Mouse (Mus musculus): ENCODE data around the gene Pinlyp. TPM values are rescaled to one million over a fixed set of nuclear protein-coding genes. Genes with fewer than 3 reads are reported as not detected.
"Not testable (repeated sequence)": the region's sequence is repeated elsewhere in the genome, so short reads cannot be mapped to it uniquely, and the experiment has no call there.

Pinlyp gene
- total and polyA plus RNA-seq, 2 experiments, result not detected

DNA sequence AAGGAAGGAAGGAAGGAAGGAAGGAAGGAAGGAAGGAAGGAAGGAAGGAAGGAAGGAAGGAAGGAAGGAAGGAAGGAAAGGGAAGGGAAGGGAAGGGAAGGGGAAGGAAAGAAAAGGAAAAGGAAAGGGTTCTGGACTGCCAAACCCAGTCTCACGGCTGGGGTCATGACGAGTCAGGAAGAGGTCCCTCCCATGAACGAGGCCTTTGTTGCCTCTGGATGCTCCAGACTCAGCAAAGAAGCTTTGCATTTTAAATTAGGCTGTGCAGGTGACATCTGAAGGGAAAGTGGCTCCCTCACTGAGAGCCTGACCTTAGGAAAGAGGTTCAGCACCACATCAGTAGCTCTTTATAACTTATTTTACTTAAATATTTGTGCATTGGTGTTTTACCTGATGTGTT lies 26.8 kb downstream of the Pinlyp start:
- WGBS, result 66% methylated on average over 3 of the region's 3 CpGs
- Histone ChIP-seq H3K4me1 (ENCODE audit: control insufficient read depth, insufficient read depth, low read length) (no peaks in the 10 kb centered on the region), H3K36me3 (ENCODE audit: control insufficient read depth, insufficient read depth, low read length) (no peaks in the 10 kb centered on the region), H3K27ac (replicated peaks; ENCODE audit: insufficient read depth, low read depth, low read length) (no peak overlapping the region), H3K79me2 (ENCODE audit: control insufficient read depth, insufficient read depth, low read length) (no peaks in the 10 kb centered on the region), H3K9ac (ENCODE audit: low read depth, low read length) (no peak overlapping the region), H3K27me3 (ENCODE audit: control insufficient read depth, insufficient read depth, low read length) (no peaks in the 10 kb centered on the region), H3K4me3 (ENCODE audit: insufficient read depth, low read depth, low read length) (no peak overlapping the region)
- DNase-seq (ENCODE audit: extremely low read depth, low read depth, low spot score), result no peak
- TF ChIP-seq CTCF (IDR thresholded peaks at IDR 0.05; ENCODE audit: low read depth, low read length) (no peak), POLR2A (IDR thresholded peaks at IDR 0.05; ENCODE audit: extremely low read depth, insufficient read depth, low read length) (no peak)

DNA sequence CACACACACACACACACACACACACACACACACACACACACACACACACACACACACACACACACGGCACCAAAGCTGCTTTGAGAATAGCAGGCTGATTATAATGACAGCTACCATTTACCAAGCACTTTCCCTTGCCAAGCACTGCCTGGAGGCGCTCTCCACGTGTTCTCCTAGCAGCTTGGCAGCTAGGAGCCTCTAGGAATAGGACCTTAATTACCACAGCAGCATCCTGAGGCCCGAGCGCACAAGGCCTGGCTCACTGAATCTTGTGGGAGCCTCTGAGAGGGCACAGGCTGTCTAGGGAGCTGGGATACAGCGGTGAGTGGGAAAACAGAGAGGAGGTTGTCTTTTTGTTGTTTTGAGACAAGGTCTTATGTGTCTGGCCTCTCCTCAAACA lies 28.3 kb downstream of the Pinlyp start:
- Histone ChIP-seq H3K27ac (replicated peaks; ENCODE audit: insufficient read depth, low read depth, low read length) (no peak overlapping the region), H3K79me2 (ENCODE audit: control insufficient read depth, insufficient read depth, low read length) (no peaks in the 10 kb centered on the region), H3K36me3 (ENCODE audit: control insufficient read depth, insufficient read depth, low read length) (no peaks in the 10 kb centered on the region), H3K9ac (ENCODE audit: low read depth, low read length) (no peak overlapping the region), H3K27me3 (ENCODE audit: control insufficient read depth, insufficient read depth, low read length) (no peaks in the 10 kb centered on the region), H3K4me1 (ENCODE audit: control insufficient read depth, insufficient read depth, low read length) (no peaks in the 10 kb centered on the region), H3K4me3 (ENCODE audit: insufficient read depth, low read depth, low read length) (no peak overlapping the region)
- DNase-seq (ENCODE audit: extremely low read depth, low read depth, low spot score), result no peak
- 79% methylated on average over 6 of the region's 6 CpGs for WGBS
- TF ChIP-seq POLR2A (IDR thresholded peaks at IDR 0.05; ENCODE audit: extremely low read depth, insufficient read depth, low read length), result no peak
- TF ChIP-seq CTCF (IDR thresholded peaks at IDR 0.05; ENCODE audit: low read depth, low read length), result no peak

DNA sequence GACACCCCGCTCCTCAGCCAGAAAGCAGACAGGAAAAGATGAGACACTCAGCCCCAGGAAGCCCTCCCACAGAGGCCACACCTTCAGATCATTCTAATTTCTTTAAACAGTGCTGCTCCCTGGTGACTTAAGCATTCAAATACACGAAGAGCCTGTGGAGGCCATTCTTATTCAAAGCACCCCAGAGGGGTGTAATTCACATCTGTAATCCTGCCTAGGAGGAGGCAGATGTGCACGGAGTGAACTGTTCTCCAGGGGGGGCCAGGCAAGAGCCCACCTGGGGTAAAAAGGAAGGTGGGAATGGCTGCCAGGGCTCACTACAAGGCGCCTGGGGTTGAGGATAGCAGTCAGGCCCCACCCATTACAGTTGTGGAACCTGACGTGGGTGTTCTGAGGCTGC lies 28.8 kb downstream of the Pinlyp start:
- Histone ChIP-seq H3K27ac (replicated peaks; ENCODE audit: insufficient read depth, low read depth, low read length) (no peak overlapping the region), H3K4me3 (ENCODE audit: insufficient read depth, low read depth, low read length) (no peak overlapping the region), H3K36me3 (ENCODE audit: control insufficient read depth, insufficient read depth, low read length) (no peaks in the 10 kb centered on the region), H3K79me2 (ENCODE audit: control insufficient read depth, insufficient read depth, low read length) (no peaks in the 10 kb centered on the region), H3K27me3 (ENCODE audit: control insufficient read depth, insufficient read depth, low read length) (no peaks in the 10 kb centered on the region), H3K9ac (ENCODE audit: low read depth, low read length) (no peak overlapping the region), H3K4me1 (ENCODE audit: control insufficient read depth, insufficient read depth, low read length) (no peaks in the 10 kb centered on the region)
- WGBS, result 81% methylated on average over 5 of the region's 5 CpGs
- no peak for DNase-seq (ENCODE audit: extremely low read depth, low read depth, low spot score)
- no peak for TF ChIP-seq CTCF (IDR thresholded peaks at IDR 0.05; ENCODE audit: low read depth, low read length)
- TF ChIP-seq POLR2A (IDR thresholded peaks at IDR 0.05; ENCODE audit: extremely low read depth, insufficient read depth, low read length), result no peak

DNA sequence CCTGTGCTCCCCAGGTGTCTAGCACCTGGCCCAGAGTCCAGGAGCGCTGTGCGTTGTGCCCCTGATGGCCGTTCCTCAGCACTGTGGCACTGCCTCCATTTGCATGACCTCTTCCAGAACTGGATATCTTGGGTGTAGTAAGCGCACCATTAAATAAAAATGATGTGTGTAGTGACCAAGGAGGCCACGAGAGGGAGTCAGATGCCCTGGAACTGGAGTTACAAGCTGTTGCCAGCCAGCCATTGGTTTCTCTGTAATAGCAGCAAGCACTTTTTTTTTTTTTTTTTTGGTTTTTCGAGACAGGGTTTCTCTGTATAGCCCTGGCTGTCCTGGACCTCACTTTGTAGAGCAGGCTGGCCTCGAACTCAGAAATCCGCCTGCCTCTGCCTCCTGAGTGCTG lies 29.6 kb downstream of the Pinlyp start:
- not testable (repeated sequence) for H3K27ac ChIP-seq (replicated peaks; ENCODE audit: insufficient read depth, low read depth, low read length); H3K79me2 ChIP-seq (ENCODE audit: control insufficient read depth, insufficient read depth, low read length); H3K9ac ChIP-seq (ENCODE audit: low read depth, low read length); H3K4me3 ChIP-seq (ENCODE audit: insufficient read depth, low read depth, low read length); H3K36me3 ChIP-seq (ENCODE audit: control insufficient read depth, insufficient read depth, low read length); H3K4me1 ChIP-seq (ENCODE audit: control insufficient read depth, insufficient read depth, low read length); H3K27me3 ChIP-seq (ENCODE audit: control insufficient read depth, insufficient read depth, low read length)
- DNase-seq (ENCODE audit: extremely low read depth, low read depth, low spot score), result peak; percentile 38
- WGBS, result 81% methylated on average over 8 of the region's 8 CpGs

DNA sequence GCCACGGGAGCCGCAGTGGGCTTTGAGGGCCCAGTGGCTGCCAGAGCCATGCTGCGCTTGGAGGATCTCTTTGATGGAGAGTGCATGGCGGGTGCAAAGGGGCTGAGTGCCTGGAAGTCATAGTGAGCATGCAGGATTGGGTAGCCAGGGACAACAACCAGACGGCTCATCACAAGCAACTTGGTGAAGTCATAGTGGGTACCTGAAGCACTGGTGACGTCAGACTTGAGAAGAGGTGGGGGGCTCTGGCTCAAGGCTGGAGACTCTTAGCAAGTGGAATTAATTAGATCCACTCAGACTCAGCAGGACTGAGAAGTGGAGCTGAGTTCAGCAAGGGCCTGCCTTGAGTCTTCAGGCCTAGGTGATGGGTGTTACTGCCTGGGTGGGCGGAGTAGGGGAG lies 33.6 kb downstream of the Pinlyp start, which contains the start of gene AC161166.1:
TSS of gene AC161166.1 (minus strand) at position 101 of the 400 bp plus-strand sequence.
- no peaks in the 10 kb centered on the region for H3K79me2 ChIP-seq (ENCODE audit: control insufficient read depth, insufficient read depth, low read length)
- 94% methylated on average over 7 of the region's 7 CpGs for WGBS
- H3K27ac ChIP-seq (replicated peaks; ENCODE audit: insufficient read depth, low read depth, low read length), result no peak within 1 kb of the TSS
- no peaks in the 10 kb centered on the region; the same call in 1 of the 2 replicates for H3K4me1 ChIP-seq (ENCODE audit: control insufficient read depth, insufficient read depth, low read length)
- H3K4me3 ChIP-seq (ENCODE audit: insufficient read depth, low read depth, low read length), result no peak within 1 kb of the TSS
- H3K9ac ChIP-seq (ENCODE audit: low read depth, low read length), result no peak within 1 kb of the TSS
- DNase-seq (ENCODE audit: extremely low read depth, low read depth, low spot score), result no peak
- no peak for TF ChIP-seq POLR2A (IDR thresholded peaks at IDR 0.05; ENCODE audit: extremely low read depth, insufficient read depth, low read length)
- no peak for TF ChIP-seq CTCF (IDR thresholded peaks at IDR 0.05; ENCODE audit: low read depth, low read length)
- no peaks in the 10 kb centered on the region for H3K27me3 ChIP-seq (ENCODE audit: control insufficient read depth, insufficient read depth, low read length)
- H3K36me3 ChIP-seq (ENCODE audit: control insufficient read depth, insufficient read depth, low read length), result no peaks in the 10 kb centered on the region

DNA sequence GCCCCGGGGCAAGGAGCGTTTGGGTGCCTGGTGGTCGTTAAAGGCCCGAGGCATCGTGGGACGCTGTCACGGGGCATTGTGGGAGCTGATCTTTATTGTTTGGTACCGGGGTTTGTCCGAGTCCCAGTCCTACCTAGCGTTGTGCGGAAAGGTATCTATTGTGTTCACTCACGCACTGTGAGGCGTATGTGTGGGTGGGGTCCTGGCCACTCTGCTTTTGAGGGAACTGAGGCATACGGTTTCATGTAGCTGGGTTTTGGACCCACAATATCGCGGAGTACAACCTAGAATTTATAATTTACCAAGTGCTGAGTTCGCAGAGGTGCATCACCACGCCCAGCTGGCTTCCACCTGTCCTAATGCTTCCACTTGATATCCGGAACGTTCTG lies 38.2 kb downstream of the Pinlyp start:
- H3K4me1 ChIP-seq (ENCODE audit: control insufficient read depth, insufficient read depth, low read length), result peaks cover 8% of the 10 kb centered on the region
- H3K27me3 ChIP-seq (ENCODE audit: control insufficient read depth, insufficient read depth, low read length), result no peaks in the 10 kb centered on the region
- H3K4me3 ChIP-seq (ENCODE audit: insufficient read depth, low read depth, low read length), result peak overlapping the region; percentile 98
- H3K79me2 ChIP-seq (ENCODE audit: control insufficient read depth, insufficient read depth, low read length), result no peaks in the 10 kb centered on the region
- WGBS, result 4% methylated on average over 20 of the region's 20 CpGs
- DNase-seq (ENCODE audit: extremely low read depth, low read depth, low spot score), result peak; percentile 21
- H3K36me3 ChIP-seq (ENCODE audit: control insufficient read depth, insufficient read depth, low read length), result no peaks in the 10 kb centered on the region
- TF ChIP-seq CTCF (IDR thresholded peaks at IDR 0.05; ENCODE audit: low read depth, low read length), result no peak
- no peak for TF ChIP-seq POLR2A (IDR thresholded peaks at IDR 0.05; ENCODE audit: extremely low read depth, insufficient read depth, low read length)
- peak overlapping the region; percentile 100 for H3K9ac ChIP-seq (ENCODE audit: low read depth, low read length)
- peak overlapping the region; percentile 95 for H3K27ac ChIP-seq (replicated peaks; ENCODE audit: insufficient read depth, low read depth, low read length)

Data from liver, adult 2 months (tissue).